Mouse (Mus musculus) heart, embryonic 15.5 days (tissue): ENCODE data around the gene Kalrn. TPM values are rescaled to one million over a fixed set of nuclear protein-coding genes. Genes with fewer than 3 reads are reported as not detected.

ENCODE experiments used
- ATAC-seq: fragments of 200-750 bp; cut with Nextera tagmentation; replicated peaks from 2 replicates; pipeline ENCODE4 v1.8.0; 2017; ENCODE audit warnings: low read depth, moderate TSS enrichment; ENCODE audit not compliant: insufficient number of reproducible peaks, insufficient read depth, low FRiP score
- H3K27ac ChIP-seq: fragments of 300-500 bp; sonication (generic); 2 replicates; pipeline ENCODE4 v1.5.1; 2015; ENCODE audit warnings: mild to moderate bottlenecking, inconsistent platforms
- H3K27me3 ChIP-seq: fragments of 300-500 bp; sonication (generic); 2 replicates; pipeline ENCODE4 v1.6.1; 2015; ENCODE audit warnings: inconsistent platforms
- H3K36me3 ChIP-seq: fragments of 300-500 bp; sonication (generic); 2 replicates; pipeline ENCODE4 v1.6.1; 2015; ENCODE audit warnings: mild to moderate bottlenecking, inconsistent platforms
- H3K4me1 ChIP-seq: fragments of 300-500 bp; sonication (generic); replicated peaks from 2 replicates; pipeline ENCODE4 v1.6.1; 2015; ENCODE audit warnings: inconsistent platforms
- H3K4me2 ChIP-seq: fragments of 300-500 bp; sonication (generic); 2 replicates; pipeline ENCODE4 v1.6.1; 2015; ENCODE audit warnings: inconsistent platforms, mild to moderate bottlenecking, moderate library complexity
- H3K4me3 ChIP-seq: fragments of 300-500 bp; sonication (generic); 2 replicates; pipeline ENCODE4 v1.5.1; 2015; ENCODE audit warnings: mild to moderate bottlenecking, inconsistent platforms
- H3K9ac ChIP-seq: fragments of 300-500 bp; sonication (generic); 2 replicates; pipeline ENCODE4 v1.6.1; 2015; ENCODE audit warnings: mild to moderate bottlenecking, inconsistent platforms
- H3K9me3 ChIP-seq: fragments of 300-500 bp; sonication (generic); replicated peaks from 2 replicates; pipeline ENCODE4 v1.6.1; 2016; ENCODE audit warnings: inconsistent platforms
- WGBS: fragments of 180-500 bp; shearing (Covaris S2); methylation state at CpG from one replicate; pipeline ENCODE4 v1.1.7; 2015; ENCODE audit warnings: mixed read lengths; 5-methylcytosine and 5-hydroxymethylcytosine counted together
- polyA plus RNA-seq: library from polyadenylated mRNA; unstranded; fragments of >200 nt; fragmentation: Nextera tagmentation; extraction: Ambion mirVana; gene quantifications from 2 replicates; pipeline ENCODE4 v1.2.1, GENCODE M21; 2015

Gene Kalrn
- polyA plus RNA-seq, 1 experiment from 2014 or later: 32.8 TPM

GRCm38 (mm10) chr16:34046268-34047005 is 526.9 kb downstream of the Kalrn start:
- ATAC-seq: no peak
- Histone ChIP-seq H3K36me3 (peaks cover 9% of the 10 kb centered on the region; the same call in 1 of the 2 replicates), H3K9ac (no peak overlapping the region), H3K9me3 (no peaks in the 10 kb centered on the region), H3K27ac (no peak overlapping the region), H3K4me3 (no peak overlapping the region), H3K4me2 (no peak overlapping the region), H3K4me1 (peaks cover 18% of the 10 kb centered on the region), H3K27me3 (no peaks in the 10 kb centered on the region)
- 64% methylated on average over 13 of the region's 13 CpGs for WGBS

GRCm38 (mm10) chr16:34044539-34044938 is 528.8 kb downstream of the Kalrn start:
- H3K4me3 ChIP-seq: no peak overlapping the region
- no peak overlapping the region for H3K4me2 ChIP-seq
- no peak overlapping the region for H3K27ac ChIP-seq
- no peaks in the 10 kb centered on the region for H3K27me3 ChIP-seq
- H3K9me3 ChIP-seq: no peaks in the 10 kb centered on the region
- no peak overlapping the region for H3K9ac ChIP-seq
- peaks cover 7% of the 10 kb centered on the region; the same call in 1 of the 2 replicates for H3K4me1 ChIP-seq
- ATAC-seq: no peak
- H3K36me3 ChIP-seq: peaks cover 6% of the 10 kb centered on the region; the same call in 1 of the 2 replicates
- whole genome bisulfite sequencing: 75% methylated on average over 8 of the region's 8 CpGs

- ATAC-seq: no peak
- H3K36me3 ChIP-seq: no peaks in the 10 kb centered on the region
- no peak overlapping the region for H3K4me3 ChIP-seq
- H3K27ac ChIP-seq: no peak overlapping the region
- no peaks in the 10 kb centered on the region for H3K27me3 ChIP-seq
- 86% methylated on average over 6 of the region's 6 CpGs for WGBS
- H3K9me3 ChIP-seq: no peaks in the 10 kb centered on the region
- no peak overlapping the region for H3K9ac ChIP-seq
- no peak overlapping the region for H3K4me2 ChIP-seq
- H3K4me1 ChIP-seq: peaks cover 14% of the 10 kb centered on the region
Measured at GRCm38 (mm10) chr16:34043048-34043795, 530.1 kb downstream of the Kalrn start.

GRCm38 (mm10) chr16:34042586-34042985 is 530.7 kb downstream of the Kalrn start:
- H3K9me3 ChIP-seq: no peaks in the 10 kb centered on the region
- H3K27ac ChIP-seq: no peak overlapping the region
- H3K9ac ChIP-seq: no peak overlapping the region
- 97% methylated on average over 4 of the region's 4 CpGs for WGBS
- no peaks in the 10 kb centered on the region for H3K36me3 ChIP-seq
- no peak overlapping the region for H3K4me2 ChIP-seq
- H3K4me3 ChIP-seq: no peak overlapping the region
- no peak for ATAC-seq
- H3K27me3 ChIP-seq: no peaks in the 10 kb centered on the region
- H3K4me1 ChIP-seq: peaks cover 14% of the 10 kb centered on the region

GRCm38 (mm10) chr16:34040276-34040675 is 533.1 kb downstream of the Kalrn start:
- H3K27me3 ChIP-seq: no peaks in the 10 kb centered on the region
- no peaks in the 10 kb centered on the region for H3K9me3 ChIP-seq
- H3K9ac ChIP-seq: no peak overlapping the region
- no peak for ATAC-seq
- 77% methylated on average over 6 of the region's 6 CpGs for WGBS
- no peaks in the 10 kb centered on the region for H3K36me3 ChIP-seq
- H3K27ac ChIP-seq: no peak overlapping the region
- no peak overlapping the region for H3K4me2 ChIP-seq
- H3K4me1 ChIP-seq: peaks cover 31% of the 10 kb centered on the region
- no peak overlapping the region for H3K4me3 ChIP-seq

- WGBS: 68% methylated on average over 4 of the region's 4 CpGs
- no peak overlapping the region for H3K4me3 ChIP-seq
- H3K27ac ChIP-seq: no peak overlapping the region
- ATAC-seq: no peak
- H3K4me1 ChIP-seq: peaks cover 33% of the 10 kb centered on the region
- no peaks in the 10 kb centered on the region for H3K36me3 ChIP-seq
- H3K4me2 ChIP-seq: no peak overlapping the region
- no peak overlapping the region for H3K9ac ChIP-seq
- no peaks in the 10 kb centered on the region for H3K9me3 ChIP-seq
- H3K27me3 ChIP-seq: no peaks in the 10 kb centered on the region
Measured at GRCm38 (mm10) chr16:34039736-34040135, 533.6 kb downstream of the Kalrn start.

- Histone ChIP-seq H3K36me3 (peaks cover 16% of the 10 kb centered on the region), H3K27ac (peak overlapping the region; percentile 48), H3K4me3 (no peak overlapping the region), H3K4me2 (no peak overlapping the region), H3K4me1 (peaks cover 38% of the 10 kb centered on the region), H3K27me3 (no peaks in the 10 kb centered on the region), H3K9ac (no peak overlapping the region), H3K9me3 (no peaks in the 10 kb centered on the region)
- 42% methylated on average over 10 of the region's 10 CpGs for WGBS
- no peak for ATAC-seq
Measured at GRCm38 (mm10) chr16:34036327-34037047, 536.8 kb downstream of the Kalrn start.

GRCm38 (mm10) chr16:34035780-34036179 is 537.6 kb downstream of the Kalrn start:
- Histone ChIP-seq H3K9me3 (no peaks in the 10 kb centered on the region), H3K4me3 (no peak overlapping the region), H3K4me2 (no peak overlapping the region), H3K27ac (peak overlapping the region; percentile 48; the same call in 1 of the 2 replicates), H3K4me1 (peaks cover 44% of the 10 kb centered on the region), H3K27me3 (no peaks in the 10 kb centered on the region), H3K9ac (no peak overlapping the region), H3K36me3 (peaks cover 19% of the 10 kb centered on the region)
- ATAC-seq: no peak
- WGBS: 78% methylated on average over 2 of the region's 2 CpGs

- WGBS: 88% methylated on average over 17 of the region's 17 CpGs
- Histone ChIP-seq H3K9ac (no peak overlapping the region), H3K4me1 (peaks cover 56% of the 10 kb centered on the region), H3K9me3 (no peaks in the 10 kb centered on the region), H3K27ac (no peak overlapping the region), H3K4me3 (no peak overlapping the region), H3K4me2 (no peak overlapping the region), H3K36me3 (peaks cover 26% of the 10 kb centered on the region), H3K27me3 (no peaks in the 10 kb centered on the region)
- ATAC-seq: no peak
Measured at GRCm38 (mm10) chr16:34034267-34034666, 539.1 kb downstream of the Kalrn start.

GRCm38 (mm10) chr16:34032011-34032645 is 541.2 kb downstream of the Kalrn start:
- H3K4me2 ChIP-seq: no peak overlapping the region
- WGBS: 85% methylated on average over 12 of the region's 12 CpGs
- H3K9me3 ChIP-seq: no peaks in the 10 kb centered on the region
- H3K4me3 ChIP-seq: no peak overlapping the region
- H3K27ac ChIP-seq: peak overlapping the region; percentile 50; the same call in 1 of the 2 replicates
- H3K27me3 ChIP-seq: no peaks in the 10 kb centered on the region
- no peak overlapping the region for H3K9ac ChIP-seq
- H3K4me1 ChIP-seq: peaks cover 48% of the 10 kb centered on the region
- H3K36me3 ChIP-seq: peaks cover 39% of the 10 kb centered on the region
- ATAC-seq: no peak

GRCm38 (mm10) chr16:34031565-34031964 is 541.8 kb downstream of the Kalrn start:
- ATAC-seq: no peak
- 54% methylated on average over 9 of the region's 9 CpGs for WGBS
- no peak overlapping the region for H3K9ac ChIP-seq
- H3K27ac ChIP-seq: peak overlapping the region; percentile 50
- H3K9me3 ChIP-seq: no peaks in the 10 kb centered on the region
- H3K27me3 ChIP-seq: no peaks in the 10 kb centered on the region
- H3K36me3 ChIP-seq: peaks cover 45% of the 10 kb centered on the region
- H3K4me1 ChIP-seq: peaks cover 42% of the 10 kb centered on the region
- H3K4me2 ChIP-seq: no peak overlapping the region
- no peak overlapping the region for H3K4me3 ChIP-seq
